ENCODE assay signal across 13 mouse cellular contexts in genomic region chr19:21127079-21127745, GRCm38 (mm10).
DNase-seq lines count a peak whose midpoint lies in the region; ATAC-seq lines count a peak whose summit lies in the region.
"Had no signal": no experiment of that assay in that cellular context is flagged by ENCODE, and none has a peak within 500 bp of the region (broad histone marks: within the 10 kb centered on the region; RNA-seq: fewer than 3 reads in every experiment).

No protein-coding gene starts in this region.

- no peak for ATAC-seq in hindbrain, embryonic 13.5 days (ENCODE audit: low FRiP score)
- ATAC-seq: CD4-positive, CD25-positive, alpha-beta regulatory T cell, adult 4 months; inflammation-experienced regulatory T-cells, adult 6 months had no signal

- intact Hi-C loops in heart, postnatal 10 days (cut with DNase I), result loop anchor here (2.0 kb wide), 1 partner anchor 48 kb away; no protein-coding TSS in a partner anchor

- no peak overlapping the region for H3K27ac ChIP-seq in hindbrain, embryonic 13.5 days
- H3K27ac ChIP-seq: embryonic facial prominence, embryonic 13.5 days; limb, embryonic 12.5 days had no signal

- no peaks in the 10 kb centered on the region for H3K36me3 ChIP-seq in hindbrain, embryonic 13.5 days
- H3K36me3 ChIP-seq: embryonic facial prominence, embryonic 13.5 days; limb, embryonic 12.5 days had no signal

- DNase-seq in heart, adult 8-10 months (ENCODE audit: low spot score), result peak; percentile 53
- no peak for DNase-seq in heart, postnatal 4 days
- DNase-seq in adipocyte (ENCODE audit: low spot score), result peak; percentile 73
- DNase-seq in heart, postnatal 10 days, result peak; percentile 15 to 19
- DNase-seq in lung, postnatal 36 days, result peak; percentile 39
- DNase-seq in cerebellum, postnatal 36 days, result no peak
- DNase-seq in thymus, postnatal 10 days (ENCODE audit: low spot score in 2 of 2), result no peak

- no peak overlapping the region for H3K9ac ChIP-seq in hindbrain, embryonic 13.5 days
- H3K9ac ChIP-seq: embryonic facial prominence, embryonic 13.5 days; limb, embryonic 12.5 days had no signal

- no peak overlapping the region for H3K4me3 ChIP-seq in hindbrain, embryonic 13.5 days
- H3K4me3 ChIP-seq: embryonic facial prominence, embryonic 13.5 days; limb, embryonic 12.5 days; myocyte had no signal

- no peaks in the 10 kb centered on the region for H3K9me3 ChIP-seq in hindbrain, embryonic 13.5 days
- H3K9me3 ChIP-seq: embryonic facial prominence, embryonic 13.5 days; limb, embryonic 12.5 days had no signal

- no peaks in the 10 kb centered on the region for H3K27me3 ChIP-seq in hindbrain, embryonic 13.5 days
- H3K27me3 ChIP-seq: embryonic facial prominence, embryonic 13.5 days; limb, embryonic 12.5 days had no signal

- H3K4me2 ChIP-seq in hindbrain, embryonic 13.5 days, result no peak overlapping the region
- H3K4me2 ChIP-seq: embryonic facial prominence, embryonic 13.5 days; limb, embryonic 12.5 days had no signal

- WGBS in hindbrain, embryonic 13.5 days, result 93% methylated on average over 8 of the region's 8 CpGs

- H3K4me1 ChIP-seq in hindbrain, embryonic 13.5 days (replicated peaks), result no peaks in the 10 kb centered on the region
- H3K4me1 ChIP-seq: embryonic facial prominence, embryonic 13.5 days; limb, embryonic 12.5 days had no signal

Comparison
In these comparisons a context has a peak if more than half of its experiments do, and no peak if none do; other contexts are left out.
1. DNase-seq: peak in heart, adult 8-10 months (single experiment), adipocyte (single experiment), heart, postnatal 10 days (2 of 2) and lung, postnatal 36 days (single experiment); none in heart, postnatal 4 days (single experiment), cerebellum, postnatal 36 days (0 of 2) and thymus, postnatal 10 days (0 of 2).